Mouse (Mus musculus): Measurements from ENCODE around the gene Arhgdib.
A peak's percentile ranks its signal among the peaks of the same experiment; 100 is the strongest.

The Arhgdib gene

DNA sequence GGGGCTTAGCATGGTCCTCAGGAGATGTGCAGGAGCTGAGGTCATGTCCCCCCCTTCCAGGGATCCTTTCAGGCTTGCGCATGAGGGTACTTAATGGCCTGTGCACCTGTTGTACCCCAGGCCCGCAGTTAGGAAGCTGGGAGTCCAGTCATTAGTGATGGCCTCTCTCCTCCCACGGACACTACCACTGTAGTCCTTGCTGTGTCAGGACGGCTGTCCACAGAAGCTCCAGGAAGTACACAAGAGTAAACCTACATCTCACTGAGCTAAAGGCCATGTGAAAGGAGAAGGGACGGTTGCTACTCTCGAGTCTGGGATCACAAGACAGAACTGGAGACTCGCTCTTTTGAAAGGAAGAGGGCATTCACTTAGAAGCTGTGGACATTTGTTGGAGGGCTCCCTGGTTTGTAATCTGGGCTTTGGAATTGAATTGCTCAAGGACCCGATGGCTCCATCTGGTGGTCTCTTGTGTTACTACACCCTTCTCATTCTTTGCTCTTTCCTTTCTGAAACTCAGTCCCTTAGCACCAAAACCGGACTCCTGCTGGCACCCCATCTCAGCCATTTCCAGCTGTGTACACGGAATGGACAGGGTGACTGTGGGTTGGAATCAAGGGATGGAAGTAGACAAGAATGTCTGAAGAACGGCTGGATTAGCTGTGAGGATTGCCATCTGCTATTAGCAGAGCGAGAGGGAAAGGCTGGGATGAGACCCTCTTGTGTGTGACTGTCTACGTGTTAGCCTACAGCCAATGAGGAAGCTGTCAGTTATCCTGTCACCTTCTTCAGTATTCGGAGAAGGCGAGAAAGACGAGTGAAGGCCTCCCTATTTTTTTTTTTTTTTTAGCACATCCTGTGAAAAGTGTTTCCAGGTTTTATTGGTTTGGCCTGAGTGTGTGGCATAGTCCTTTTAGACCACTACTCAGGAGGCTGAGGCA is 21.1 kb downstream of the Arhgdib start:
- DNase-seq (ENCODE audit: low read depth, low spot score): peak; percentile 46

- DNase-seq (ENCODE audit: low read depth, low spot score): no peak
These were observed 23.8 kb downstream of the Arhgdib start for GRCm38 (mm10) chr6:136917885-136918284.

DNA sequence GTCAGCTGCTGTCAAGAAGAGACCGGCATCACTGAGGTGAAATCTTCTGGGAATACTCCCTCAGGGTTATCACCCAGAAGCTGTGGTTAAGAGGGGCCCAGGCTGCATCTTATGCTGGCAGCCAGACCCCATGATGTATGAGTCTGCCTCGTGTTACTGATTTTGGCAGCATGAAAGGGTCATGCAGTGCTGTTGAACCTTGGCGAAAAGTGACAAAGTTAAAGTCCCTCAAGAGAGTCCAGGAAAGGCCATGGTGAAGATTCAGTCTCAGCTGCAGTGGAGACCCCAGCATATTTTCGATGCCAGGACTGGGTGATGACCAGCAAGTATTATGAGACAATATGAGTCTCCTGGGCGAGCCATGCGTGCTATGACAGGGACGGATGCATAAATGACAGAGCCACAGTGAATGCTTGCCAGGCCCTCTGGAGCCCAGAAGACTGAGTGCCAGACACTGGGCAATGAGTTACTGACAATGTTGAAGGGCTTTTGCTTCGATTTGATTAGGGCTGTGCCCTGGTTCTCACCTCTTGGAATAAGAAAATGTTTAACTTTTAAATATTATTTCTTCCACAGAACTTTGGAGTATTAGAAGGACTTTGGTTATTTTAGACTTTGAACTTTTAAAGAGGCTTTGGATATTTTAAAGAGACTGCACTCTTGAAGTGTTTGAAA is 25.8 kb downstream of the Arhgdib start:
- no peak for DNase-seq (ENCODE audit: low read depth, low spot score)

GRCm38 (mm10) chr6:136914234-136914633 is 27.5 kb downstream of the Arhgdib start:
- DNase-seq (ENCODE audit: low read depth, low spot score): no peak

DNA sequence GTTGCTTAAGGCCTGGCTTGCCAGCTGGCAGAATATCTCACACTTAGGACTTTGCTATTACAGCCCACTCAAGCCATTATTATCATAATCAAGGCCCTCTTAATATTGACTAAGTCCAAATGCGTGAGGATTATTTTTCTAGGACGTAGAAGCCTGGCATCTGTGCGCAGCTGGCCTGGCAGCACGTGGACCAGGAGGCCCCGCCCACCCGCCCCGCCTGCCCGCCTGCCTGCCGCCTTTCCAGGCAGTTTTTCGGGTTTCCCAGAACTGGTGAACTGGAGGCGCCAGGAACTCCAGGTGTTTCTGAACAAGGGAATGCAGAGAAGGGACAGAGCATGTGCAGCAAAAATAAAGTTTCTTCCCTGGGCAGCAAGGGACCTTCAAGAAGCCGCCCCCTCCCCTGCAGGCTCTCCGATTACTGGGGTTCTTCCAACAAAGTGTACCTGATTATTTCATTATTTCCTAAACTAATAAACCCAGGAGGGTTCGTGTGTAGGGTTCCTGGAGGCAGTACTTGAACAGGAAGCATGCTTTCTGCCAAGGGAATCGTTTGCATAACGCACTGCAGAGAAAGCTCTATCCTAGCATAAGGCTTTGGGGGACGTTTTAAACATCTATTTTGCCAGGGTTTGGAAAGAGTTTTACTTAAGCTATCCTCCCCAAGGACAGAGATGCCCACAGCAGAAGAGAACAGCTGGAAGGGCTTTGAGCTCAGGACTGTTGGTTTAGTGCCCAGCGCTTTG is 28.1 kb downstream of the Arhgdib start:
- DNase-seq (ENCODE audit: low read depth, low spot score): no peak

DNA sequence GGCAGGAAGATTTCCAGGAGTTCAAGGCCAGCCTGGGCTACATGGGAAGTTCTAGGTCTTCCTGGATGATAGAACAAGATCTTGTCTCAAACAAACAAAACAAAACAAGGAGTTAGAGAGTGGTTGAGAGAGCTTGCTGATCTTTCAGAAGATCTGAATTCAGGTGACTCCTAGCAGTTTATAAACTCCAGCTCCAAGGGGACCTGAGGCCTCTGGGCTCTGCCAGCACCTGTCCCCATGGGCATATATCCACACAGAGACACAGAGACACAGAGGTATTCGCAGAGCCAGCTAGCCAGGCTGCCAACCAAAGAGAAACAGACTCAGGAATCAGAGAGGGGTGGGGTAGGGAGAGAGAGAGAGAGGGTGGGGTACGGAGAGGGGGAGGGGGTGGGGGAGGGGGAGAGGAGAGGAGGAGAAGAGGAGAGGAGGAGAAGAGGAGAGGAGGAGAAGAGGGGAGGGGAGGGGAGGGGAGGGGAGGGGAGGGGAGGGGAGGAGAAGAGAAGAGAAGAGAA is 28.9 kb downstream of the Arhgdib start:
- DNase-seq (ENCODE audit: low read depth, low spot score): no peak

GRCm38 (mm10) chr6:136910247-136910890 is 31.3 kb downstream of the Arhgdib start:
- DNase-seq (ENCODE audit: low read depth, low spot score): no peak

DNA sequence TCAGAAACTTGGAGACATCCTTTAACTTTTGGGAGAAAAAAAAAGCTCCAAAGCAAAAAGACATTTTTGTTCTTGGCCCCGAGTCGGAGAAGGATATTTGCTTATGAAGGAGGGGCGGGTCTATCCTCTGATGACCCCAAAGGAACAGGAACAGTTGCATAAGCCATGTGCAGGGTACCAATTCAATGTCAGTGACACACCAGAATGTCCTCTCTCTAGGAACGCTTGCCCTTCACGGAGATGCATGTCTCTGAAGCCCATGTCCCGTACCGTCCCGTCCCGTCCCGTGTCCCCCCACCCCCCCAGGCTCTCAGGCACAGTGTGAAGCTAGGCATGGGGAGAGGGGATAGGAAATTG is 34.8 kb downstream of the Arhgdib start:
- peak; percentile 14 for DNase-seq (ENCODE audit: low read depth, low spot score)

DNA sequence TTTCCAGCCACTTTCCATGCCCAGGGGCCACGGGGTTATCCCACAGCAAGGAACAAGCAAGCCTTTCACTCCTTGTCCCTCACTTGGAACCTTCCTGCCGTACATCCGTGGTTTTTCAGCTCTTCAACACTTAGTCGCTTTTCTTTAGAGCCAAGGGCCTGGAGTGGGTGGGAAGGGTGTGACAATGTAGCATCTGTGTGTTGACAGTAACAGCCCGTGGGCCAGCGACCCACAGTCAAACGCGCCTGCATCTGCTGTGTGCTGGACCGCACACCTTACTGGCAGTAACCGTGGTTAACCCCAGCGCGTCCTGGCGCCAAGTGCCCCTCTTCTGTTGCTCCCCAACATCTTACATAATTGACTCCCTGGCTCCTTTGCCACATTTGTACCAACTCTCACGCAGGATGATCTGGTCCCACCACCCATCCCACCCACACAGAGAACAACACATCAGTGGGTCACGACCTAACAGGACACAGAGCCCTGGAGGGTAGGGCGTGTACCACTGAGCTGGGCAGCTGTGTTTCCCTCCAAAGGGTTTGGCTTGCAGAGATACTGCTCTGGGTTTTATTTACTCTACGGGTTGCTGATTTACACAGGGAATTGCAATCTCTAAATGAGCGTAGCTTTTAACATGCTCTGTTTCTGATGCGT is 35.3 kb downstream of the Arhgdib start:
- DNase-seq (ENCODE audit: low read depth, low spot score): peak; percentile 6

DNA sequence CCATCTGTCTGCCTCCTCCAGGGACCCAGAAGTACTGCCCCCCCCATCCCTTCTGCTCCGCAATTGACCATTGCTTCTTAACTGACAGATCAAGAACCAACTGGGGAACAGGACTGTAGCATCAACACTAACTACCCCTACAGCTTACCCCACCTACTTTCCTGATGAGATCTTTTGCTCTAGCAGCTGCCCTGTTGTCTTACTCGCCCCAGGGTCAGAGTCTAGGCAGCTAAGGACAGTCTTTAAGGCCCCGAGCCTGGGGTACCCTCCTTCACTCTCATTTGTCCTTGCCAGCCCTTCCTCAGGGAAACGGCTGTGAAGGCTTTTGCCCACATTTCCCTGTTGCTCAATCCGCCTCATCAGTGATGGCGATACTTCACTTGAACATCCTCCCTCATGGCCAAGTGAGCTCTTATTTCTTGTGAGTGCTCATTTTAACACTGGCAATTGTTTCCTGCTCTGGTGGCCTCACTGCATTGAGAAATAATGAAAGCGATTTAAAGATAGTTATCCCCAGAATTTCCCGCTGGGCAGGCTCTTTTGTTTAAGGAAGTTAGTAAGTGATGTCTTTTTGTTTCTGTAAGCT is 37.7 kb downstream of the Arhgdib start:
- DNase-seq (ENCODE audit: low read depth, low spot score): peak; percentile 21

- DNase-seq (ENCODE audit: low read depth, low spot score): no peak
These were observed 39.2 kb downstream of the Arhgdib start for GRCm38 (mm10) chr6:136902527-136902926.

DNA sequence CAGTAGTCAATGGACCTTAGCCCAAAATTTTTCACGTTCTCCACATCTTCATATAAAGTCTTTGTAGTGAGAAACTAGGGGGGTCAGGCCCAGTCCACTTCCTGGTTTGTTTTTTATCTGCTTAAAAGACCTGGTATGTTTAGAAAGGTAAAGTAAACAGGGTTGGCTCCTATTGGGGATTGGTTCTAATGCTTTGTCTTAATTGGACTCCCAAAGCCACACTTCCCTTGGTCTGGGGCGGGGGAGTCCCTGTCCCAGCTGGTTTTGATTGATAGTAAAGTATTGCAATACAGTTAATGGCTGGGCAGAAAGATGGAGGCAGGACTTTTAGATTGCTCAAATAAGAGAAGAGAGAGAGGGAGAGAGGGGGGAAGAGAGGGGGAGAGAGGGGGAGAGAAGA is 40.7 kb downstream of the Arhgdib start:
- no peak for DNase-seq (ENCODE audit: low read depth, low spot score)

DNA sequence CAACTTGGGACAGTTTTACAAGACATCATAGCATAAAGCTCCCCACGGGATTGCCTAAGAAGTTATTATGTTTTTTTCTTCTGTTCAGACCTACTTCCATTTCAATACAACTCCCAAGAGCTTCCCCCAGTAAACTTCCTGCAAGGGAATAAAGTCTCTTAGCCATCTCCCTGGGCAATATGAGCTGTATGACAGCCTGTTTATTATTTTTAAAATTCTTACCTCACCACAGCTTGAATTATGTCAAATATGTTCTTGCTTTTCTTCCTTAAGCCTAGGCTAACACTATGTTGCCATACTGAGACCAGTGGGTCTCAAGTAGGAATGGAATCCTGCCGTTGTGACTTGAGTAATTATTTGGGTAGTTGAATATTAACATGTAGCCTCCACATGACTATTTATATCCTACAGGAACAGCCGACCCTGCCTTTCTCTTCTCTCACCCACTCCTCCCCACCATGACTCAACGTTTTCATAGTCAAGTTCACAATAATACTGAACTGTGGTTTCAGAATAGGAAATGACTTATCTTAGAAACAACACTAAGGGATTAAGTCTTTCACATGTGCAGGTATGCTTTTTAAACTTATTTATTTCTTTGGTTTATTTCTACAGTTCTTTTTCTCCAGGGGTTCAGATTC is 41.2 kb downstream of the Arhgdib start:
- no peak for DNase-seq (ENCODE audit: low read depth, low spot score)

DNA sequence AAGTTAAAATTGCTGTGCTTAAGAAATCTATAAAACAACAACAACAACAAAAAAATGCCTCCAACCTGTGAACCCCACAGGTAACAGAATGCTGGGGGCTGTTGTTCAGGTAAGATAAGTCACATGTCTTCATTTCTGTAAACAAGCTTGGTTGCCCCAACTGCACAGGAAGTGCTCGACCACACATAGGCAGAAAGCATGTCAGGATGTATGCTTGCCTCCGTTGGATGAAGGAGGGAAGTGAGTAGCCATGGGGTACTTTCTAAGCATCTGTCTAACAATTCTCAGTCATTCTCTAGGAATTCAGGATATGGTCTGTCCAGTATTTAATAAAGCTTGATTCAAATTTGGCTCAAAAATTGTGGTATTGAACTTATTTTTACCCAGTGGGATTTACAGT is 42.7 kb downstream of the Arhgdib start:
- DNase-seq (ENCODE audit: low read depth, low spot score): no peak

- DNase-seq (ENCODE audit: low read depth, low spot score): no peak
These were observed 43.5 kb downstream of the Arhgdib start for GRCm38 (mm10) chr6:136898222-136898621.

DNA sequence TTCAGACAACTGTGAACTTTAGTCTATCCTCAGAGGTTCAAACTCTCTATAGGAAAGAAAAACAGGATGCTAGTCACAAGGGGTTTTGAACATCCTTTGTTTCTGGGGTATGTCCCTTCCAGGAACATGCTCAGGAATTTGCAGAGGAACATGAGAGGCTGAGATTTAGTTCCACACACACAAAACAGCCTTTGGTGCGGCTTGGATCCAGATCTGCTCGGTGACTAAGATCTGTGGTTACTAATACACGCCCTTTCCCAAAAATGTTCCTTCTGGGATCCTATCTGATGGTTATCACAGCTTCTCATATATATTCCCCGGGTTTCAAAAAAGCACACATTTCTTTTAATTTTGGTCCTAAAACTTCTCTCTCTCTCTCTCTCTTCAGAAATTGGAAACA is 43.9 kb downstream of the Arhgdib start:
- no peak for DNase-seq (ENCODE audit: low read depth, low spot score)

- no peak for DNase-seq (ENCODE audit: low read depth, low spot score)
These were observed 47.0 kb downstream of the Arhgdib start for GRCm38 (mm10) chr6:136894532-136895339.

DNA sequence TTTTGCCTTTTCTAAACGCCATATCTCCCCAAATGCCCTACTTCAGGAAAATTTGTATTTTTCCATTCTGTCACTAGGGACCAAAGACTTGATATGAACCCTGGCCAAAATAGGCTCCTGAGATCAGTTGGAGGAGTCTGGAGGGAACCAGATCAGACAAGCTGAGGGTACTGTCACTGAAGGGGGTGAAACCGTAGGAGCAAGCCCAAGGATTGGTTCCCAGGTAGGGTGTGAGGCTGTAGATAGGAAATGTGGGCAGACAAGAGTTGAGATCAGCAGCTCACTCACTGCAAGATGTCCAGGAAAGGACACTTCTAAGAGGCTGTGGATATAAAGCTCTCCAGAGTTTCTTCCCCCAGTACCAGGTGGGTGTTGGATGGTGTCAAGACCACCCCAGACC is 49.7 kb downstream of the Arhgdib start:
- no peak for DNase-seq (ENCODE audit: low read depth, low spot score)

- no peak for DNase-seq (ENCODE audit: low read depth, low spot score)
These were observed 52.1 kb downstream of the Arhgdib start for GRCm38 (mm10) chr6:136889554-136889953.
